Mouse (Mus musculus): ENCODE measurements around the gene Lsm6. TPM values are rescaled to one million over a fixed set of nuclear protein-coding genes. Genes with fewer than 3 reads are reported as not detected.
"Not testable (repeated sequence)": the region's sequence is repeated elsewhere in the genome, so short reads cannot be mapped to it uniquely, and the experiment has no call there.

Gene Lsm6
- polyA plus RNA-seq, 1 experiment from 2014 or later = 196 TPM

DNA sequence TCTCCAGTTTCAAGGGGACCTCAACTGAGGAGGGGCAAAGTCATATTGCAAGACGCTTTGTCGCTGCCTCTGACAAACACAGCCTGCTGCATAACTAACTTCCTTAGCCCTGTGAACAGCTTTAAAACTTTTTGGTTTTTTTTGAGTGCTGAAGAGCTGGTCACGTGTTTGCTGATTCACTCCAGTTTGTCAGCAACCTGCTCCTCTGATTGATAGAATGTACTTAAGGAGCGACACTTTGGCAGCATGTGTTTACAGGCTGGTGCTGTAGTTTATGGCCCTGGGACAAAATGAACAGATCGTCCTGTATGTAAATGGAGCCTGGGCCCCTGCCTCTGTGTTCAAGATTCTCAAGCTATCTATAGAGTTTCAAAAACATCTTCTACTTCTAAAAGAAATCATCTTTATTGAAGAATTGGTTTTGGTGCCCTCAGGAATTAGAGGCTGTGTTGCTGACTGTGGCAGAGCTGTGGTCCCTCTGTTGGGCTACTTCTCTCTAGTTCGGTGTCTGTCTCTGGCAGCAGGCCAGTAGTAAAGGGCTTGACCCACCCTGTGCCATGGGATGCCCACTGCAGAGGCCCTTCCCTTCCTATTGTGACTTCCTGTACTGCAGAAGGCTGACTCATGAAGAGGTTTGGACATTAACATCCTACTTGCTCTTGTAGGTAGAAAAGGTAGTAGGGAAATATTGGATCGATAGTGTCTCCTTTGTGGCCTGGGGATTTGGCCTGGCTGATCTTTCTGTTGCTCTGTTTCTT, 17.9 kb upstream of the Lsm6 start:
- 62% methylated on average over 7 of the region's 7 CpGs for WGBS

DNA sequence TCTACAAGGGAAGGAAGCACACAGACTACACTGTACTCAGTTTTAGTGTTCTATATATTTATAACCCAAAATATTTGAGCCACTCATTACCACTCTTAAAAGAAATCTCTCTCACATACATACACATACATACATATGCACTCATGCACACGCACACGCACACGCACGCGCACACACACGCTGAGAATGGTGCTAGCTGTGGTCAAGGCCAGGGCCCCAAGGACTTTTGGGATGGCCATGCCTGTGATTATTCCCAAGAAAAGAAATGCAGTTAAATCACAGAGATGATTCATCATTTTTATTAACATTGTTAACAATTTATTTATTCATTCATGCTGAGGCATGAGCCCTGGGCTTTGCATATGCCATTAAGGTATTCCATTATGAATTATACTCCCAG, 15.2 kb upstream of the Lsm6 start:
- H3K27ac ChIP-seq (ENCODE audit: low read length) = no peak overlapping the region
- no peak overlapping the region for H3K4me3 ChIP-seq (ENCODE audit: low read length)
- no peaks in the 10 kb centered on the region for H3K27me3 ChIP-seq (ENCODE audit: control insufficient read depth, insufficient read depth, low read depth, low read length)
- no peak overlapping the region for H3K4me2 ChIP-seq (ENCODE audit: low read depth, low read length)
- no peak overlapping the region for H3K9ac ChIP-seq (ENCODE audit: low read length)
- WGBS = 98% methylated on average over 6 of the region's 6 CpGs
- no peaks in the 10 kb centered on the region; the same call in 1 of the 2 replicates for H3K4me1 ChIP-seq (replicated peaks; ENCODE audit: control insufficient read depth, insufficient read depth, low read length)
- ATAC-seq (ENCODE audit: low read depth) = no peak
- H3K9me3 ChIP-seq (ENCODE audit: control insufficient read depth, low read length) = no peaks in the 10 kb centered on the region
- no peaks in the 10 kb centered on the region for H3K36me3 ChIP-seq (ENCODE audit: control insufficient read depth, insufficient read depth, low read length)

More for the DNA sequence above, 17.9 kb upstream of the Lsm6 start:
- H3K9ac ChIP-seq (ENCODE audit: low read length) = no peak overlapping the region
- no peaks in the 10 kb centered on the region for H3K36me3 ChIP-seq (ENCODE audit: control insufficient read depth, insufficient read depth, low read length)
- no peaks in the 10 kb centered on the region for H3K9me3 ChIP-seq (ENCODE audit: control insufficient read depth, low read length)
- H3K4me2 ChIP-seq (ENCODE audit: low read depth, low read length) = no peak overlapping the region
- no peak overlapping the region for H3K27ac ChIP-seq (ENCODE audit: low read length)
- no peak overlapping the region for H3K4me3 ChIP-seq (ENCODE audit: low read length)
- no peak for ATAC-seq (ENCODE audit: low read depth)
- H3K27me3 ChIP-seq (ENCODE audit: control insufficient read depth, insufficient read depth, low read depth, low read length) = no peaks in the 10 kb centered on the region
- no peaks in the 10 kb centered on the region; the same call in 1 of the 2 replicates for H3K4me1 ChIP-seq (replicated peaks; ENCODE audit: control insufficient read depth, insufficient read depth, low read length)

DNA sequence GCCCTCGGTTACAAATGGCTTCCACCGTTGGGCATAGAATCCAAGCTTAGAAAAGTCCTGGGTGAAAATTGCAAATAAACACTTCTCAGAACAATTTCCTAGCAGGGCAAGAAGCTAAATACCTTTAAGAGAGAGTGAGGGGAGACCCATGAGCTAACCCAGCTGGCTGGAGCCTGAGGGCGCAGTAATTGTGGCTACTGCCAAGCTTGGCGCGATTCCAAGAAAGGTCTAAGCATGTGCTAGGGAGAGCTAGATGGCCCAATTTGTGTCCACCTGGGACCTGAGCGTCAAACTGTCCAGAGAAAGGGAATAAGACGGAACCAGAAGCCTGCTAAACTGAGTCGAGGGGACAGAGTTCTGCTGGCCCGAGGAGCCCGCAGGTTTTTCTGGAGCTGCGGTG, 7.5 kb upstream of the Lsm6 start:
- Histone ChIP-seq H3K4me1 (replicated peaks; ENCODE audit: control insufficient read depth, insufficient read depth, low read length) (no peaks in the 10 kb centered on the region; the same call in 1 of the 2 replicates), H3K4me2 (ENCODE audit: low read depth, low read length) (no peak overlapping the region), H3K36me3 (ENCODE audit: control insufficient read depth, insufficient read depth, low read length) (no peaks in the 10 kb centered on the region), H3K27ac (ENCODE audit: low read length) (no peak overlapping the region), H3K9ac (ENCODE audit: low read length) (no peak overlapping the region), H3K27me3 (ENCODE audit: control insufficient read depth, insufficient read depth, low read depth, low read length) (no peaks in the 10 kb centered on the region), H3K9me3 (ENCODE audit: control insufficient read depth, low read length) (no peaks in the 10 kb centered on the region), H3K4me3 (ENCODE audit: low read length) (no peak overlapping the region)
- no peak for ATAC-seq (ENCODE audit: low read depth)
- 72% methylated on average over 11 of the region's 11 CpGs for WGBS

DNA sequence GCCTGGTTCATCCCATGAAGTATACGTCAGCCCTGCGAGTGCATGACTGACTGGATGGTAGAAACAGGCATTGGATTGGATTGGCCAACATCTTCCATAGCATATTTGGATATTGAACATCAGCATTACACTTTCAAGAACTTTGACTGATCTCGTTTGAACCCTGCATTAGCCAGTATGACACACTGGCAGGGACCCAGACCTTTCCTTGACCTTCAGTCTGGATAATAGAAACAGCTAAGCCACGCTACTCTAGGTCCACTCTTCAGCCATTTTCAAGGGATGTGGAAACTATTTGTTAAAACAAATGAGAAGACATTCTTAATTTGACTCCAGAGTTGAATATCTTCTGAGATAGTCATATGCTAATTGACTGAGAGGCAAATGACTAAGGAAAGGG, 3.6 kb upstream of the Lsm6 start:
- Histone ChIP-seq H3K9ac (ENCODE audit: low read length) (no peak overlapping the region), H3K27me3 (ENCODE audit: control insufficient read depth, insufficient read depth, low read depth, low read length) (no peaks in the 10 kb centered on the region), H3K9me3 (ENCODE audit: control insufficient read depth, low read length) (no peaks in the 10 kb centered on the region), H3K4me3 (ENCODE audit: low read length) (no peak overlapping the region), H3K36me3 (ENCODE audit: control insufficient read depth, insufficient read depth, low read length) (no peaks in the 10 kb centered on the region), H3K4me2 (ENCODE audit: low read depth, low read length) (no peak overlapping the region), H3K27ac (ENCODE audit: low read length) (no peak overlapping the region), H3K4me1 (replicated peaks; ENCODE audit: control insufficient read depth, insufficient read depth, low read length) (peaks cover 2% of the 10 kb centered on the region; the same call in 1 of the 2 replicates)
- ATAC-seq (ENCODE audit: low read depth) = no peak
- WGBS = 75% methylated on average over 4 of the region's 4 CpGs

DNA sequence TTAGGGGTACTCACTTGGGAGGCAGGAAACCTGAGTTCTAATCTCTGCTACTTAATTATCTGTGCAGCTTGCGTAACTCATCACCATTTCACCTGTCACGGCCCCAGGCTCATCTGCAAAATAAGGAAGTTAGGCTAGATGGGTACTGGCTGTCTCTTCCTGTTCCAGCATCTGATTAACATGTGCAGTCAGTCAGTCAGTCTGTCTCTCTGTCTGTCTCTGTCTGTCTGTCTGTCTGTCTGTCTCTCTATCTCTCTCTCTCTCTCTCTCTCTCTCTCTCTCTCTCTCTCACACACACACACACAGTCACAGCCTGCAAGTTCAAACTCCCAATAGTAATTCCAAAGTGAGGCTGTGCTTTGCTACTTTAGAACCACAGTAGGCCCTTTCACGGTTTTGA, 967 bp downstream of the Lsm6 start:
- 21% methylated on average over 3 of the region's 3 CpGs for WGBS
- peak overlapping the region; percentile 99; the same call in 1 of the 2 replicates for H3K27ac ChIP-seq (ENCODE audit: low read length)
- H3K27me3 ChIP-seq (ENCODE audit: control insufficient read depth, insufficient read depth, low read depth, low read length); H3K36me3 ChIP-seq (ENCODE audit: control insufficient read depth, insufficient read depth, low read length); ATAC-seq (ENCODE audit: low read depth); H3K9me3 ChIP-seq (ENCODE audit: control insufficient read depth, low read length): not testable (repeated sequence)
- H3K9ac ChIP-seq (ENCODE audit: low read length) = peak overlapping the region; percentile 94
- peaks cover 16% of the 10 kb centered on the region; the same call in 1 of the 2 replicates for H3K4me1 ChIP-seq (replicated peaks; ENCODE audit: control insufficient read depth, insufficient read depth, low read length)
- peak overlapping the region; percentile 53 for H3K4me2 ChIP-seq (ENCODE audit: low read depth, low read length)
- H3K4me3 ChIP-seq (ENCODE audit: low read length) = peak overlapping the region; percentile 90

DNA sequence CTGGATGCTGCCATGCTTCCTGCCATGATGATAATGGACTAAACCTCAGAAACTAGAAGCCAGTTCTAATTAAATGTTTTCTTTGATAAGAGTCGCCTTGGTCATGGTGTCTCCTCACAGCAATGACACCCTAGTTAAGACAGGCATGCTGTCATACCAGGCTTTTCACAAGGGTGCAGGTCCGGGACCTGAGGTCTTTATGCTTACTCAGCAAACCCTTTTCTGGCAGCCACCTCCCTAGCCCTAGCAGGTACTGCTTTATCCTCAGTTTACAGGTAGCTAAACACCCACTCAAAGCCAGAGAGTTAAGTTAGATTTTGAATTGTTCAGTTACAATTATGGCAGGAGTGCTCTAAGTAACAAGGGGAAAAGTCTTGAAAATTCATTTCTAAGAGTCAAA, 6.2 kb downstream of the Lsm6 start:
- Histone ChIP-seq H3K27ac (ENCODE audit: low read length) (no peak overlapping the region), H3K27me3 (ENCODE audit: control insufficient read depth, insufficient read depth, low read depth, low read length) (no peaks in the 10 kb centered on the region), H3K4me1 (replicated peaks; ENCODE audit: control insufficient read depth, insufficient read depth, low read length) (peaks cover 14% of the 10 kb centered on the region; the same call in 1 of the 2 replicates), H3K36me3 (ENCODE audit: control insufficient read depth, insufficient read depth, low read length) (peaks cover 17% of the 10 kb centered on the region), H3K9ac (ENCODE audit: low read length) (no peak overlapping the region), H3K4me3 (ENCODE audit: low read length) (no peak overlapping the region), H3K4me2 (ENCODE audit: low read depth, low read length) (no peak overlapping the region), H3K9me3 (ENCODE audit: control insufficient read depth, low read length) (no peaks in the 10 kb centered on the region)
- ATAC-seq (ENCODE audit: low read depth) = no peak
- 92% methylated on average over 2 of the region's 2 CpGs for WGBS

DNA sequence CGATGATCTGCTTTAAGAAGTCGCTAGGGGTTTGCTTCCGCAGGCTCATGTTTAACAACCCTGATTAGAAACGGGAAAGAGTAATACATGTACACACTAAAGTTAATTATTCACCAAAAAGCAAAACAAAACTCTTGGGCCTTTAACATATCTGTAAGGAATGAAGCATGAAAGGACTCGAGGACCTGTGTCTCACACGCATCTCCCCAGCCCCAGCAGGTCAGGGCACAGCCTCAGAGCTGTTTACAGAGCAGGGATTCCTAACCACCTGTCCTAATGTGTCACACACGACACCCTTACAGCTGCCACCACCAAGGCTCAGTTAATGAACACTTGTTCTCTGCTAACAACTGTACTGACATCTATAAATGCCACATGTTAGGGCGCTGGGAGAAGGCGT, 7.9 kb downstream of the Lsm6 start:
- 58% methylated on average over 9 of the region's 9 CpGs for WGBS
- Histone ChIP-seq H3K4me2 (ENCODE audit: low read depth, low read length) (no peak overlapping the region), H3K9me3 (ENCODE audit: control insufficient read depth, low read length) (no peaks in the 10 kb centered on the region), H3K4me1 (replicated peaks; ENCODE audit: control insufficient read depth, insufficient read depth, low read length) (peaks cover 6% of the 10 kb centered on the region; the same call in 1 of the 2 replicates), H3K36me3 (ENCODE audit: control insufficient read depth, insufficient read depth, low read length) (peaks cover 27% of the 10 kb centered on the region), H3K27ac (ENCODE audit: low read length) (no peak overlapping the region), H3K9ac (ENCODE audit: low read length) (no peak overlapping the region), H3K4me3 (ENCODE audit: low read length) (no peak overlapping the region), H3K27me3 (ENCODE audit: control insufficient read depth, insufficient read depth, low read depth, low read length) (no peaks in the 10 kb centered on the region)
- ATAC-seq (ENCODE audit: low read depth) = no peak

DNA sequence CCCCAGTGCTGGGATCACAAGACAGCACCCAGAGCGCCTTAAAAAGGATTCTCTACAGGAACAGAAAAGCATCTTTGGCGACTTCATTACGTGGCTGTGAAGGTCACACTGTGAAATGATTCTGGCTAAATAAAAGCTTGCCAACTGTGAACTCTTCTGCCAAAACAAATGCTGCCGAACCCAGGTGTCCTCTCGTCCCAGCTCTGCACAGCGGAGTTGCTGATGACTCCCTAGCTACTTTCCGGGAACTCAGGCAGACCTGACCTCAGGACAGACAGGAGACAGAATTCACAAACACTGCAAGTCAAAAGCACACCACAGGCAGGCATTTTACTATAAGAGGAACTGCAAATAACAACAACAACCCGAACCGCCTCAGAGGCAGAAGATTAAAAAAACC, 8.5 kb downstream of the Lsm6 start:
- Histone ChIP-seq H3K4me3 (ENCODE audit: low read length) (no peak overlapping the region), H3K9me3 (ENCODE audit: control insufficient read depth, low read length) (no peaks in the 10 kb centered on the region), H3K9ac (ENCODE audit: low read length) (no peak overlapping the region), H3K27ac (ENCODE audit: low read length) (no peak overlapping the region), H3K4me2 (ENCODE audit: low read depth, low read length) (no peak overlapping the region), H3K27me3 (ENCODE audit: control insufficient read depth, insufficient read depth, low read depth, low read length) (no peaks in the 10 kb centered on the region), H3K4me1 (replicated peaks; ENCODE audit: control insufficient read depth, insufficient read depth, low read length) (peaks cover 5% of the 10 kb centered on the region; the same call in 1 of the 2 replicates), H3K36me3 (ENCODE audit: control insufficient read depth, insufficient read depth, low read length) (peaks cover 31% of the 10 kb centered on the region)
- no peak for ATAC-seq (ENCODE audit: low read depth)
- WGBS = 91% methylated on average over 9 of the region's 9 CpGs

DNA sequence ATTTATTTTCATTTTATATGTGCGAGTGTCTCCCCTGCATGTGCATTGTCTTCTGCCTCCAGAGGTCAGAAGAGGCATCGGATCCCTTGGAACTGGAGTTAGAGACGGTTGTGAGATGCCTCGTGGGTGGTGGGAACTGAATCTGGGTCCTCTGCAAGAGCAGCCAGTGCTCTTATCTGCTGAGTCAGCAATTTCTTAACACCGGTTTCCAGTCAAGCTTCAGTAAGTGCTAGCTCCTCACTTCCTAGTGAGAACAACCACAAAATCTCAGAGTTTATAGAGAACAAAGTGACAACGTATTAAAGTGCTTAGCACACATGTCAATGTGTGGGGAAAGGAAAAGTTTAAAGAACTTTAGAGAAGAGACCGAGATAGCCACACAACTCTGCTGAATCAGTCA, 9.2 kb downstream of the Lsm6 start:
- Histone ChIP-seq H3K27me3 (ENCODE audit: control insufficient read depth, insufficient read depth, low read depth, low read length) (no peaks in the 10 kb centered on the region), H3K9ac (ENCODE audit: low read length) (no peak overlapping the region), H3K27ac (ENCODE audit: low read length) (no peak overlapping the region), H3K9me3 (ENCODE audit: control insufficient read depth, low read length) (no peaks in the 10 kb centered on the region), H3K4me1 (replicated peaks; ENCODE audit: control insufficient read depth, insufficient read depth, low read length) (peaks cover 5% of the 10 kb centered on the region; the same call in 1 of the 2 replicates), H3K36me3 (ENCODE audit: control insufficient read depth, insufficient read depth, low read length) (peaks cover 37% of the 10 kb centered on the region), H3K4me3 (ENCODE audit: low read length) (no peak overlapping the region), H3K4me2 (ENCODE audit: low read depth, low read length) (no peak overlapping the region)
- ATAC-seq (ENCODE audit: low read depth) = no peak
- 88% methylated on average over 7 of the region's 7 CpGs for WGBS
